Mouse (Mus musculus): Measurements from ENCODE around the gene Nalcn. TPM values are rescaled to one million over a fixed set of nuclear protein-coding genes. Genes with fewer than 3 reads are reported as not detected.

Gene Nalcn
- polyA plus RNA-seq, 1 experiment from 2014 or later: 0.09 TPM

- no peaks in the 10 kb centered on the region for H3K36me3 ChIP-seq
- no peak overlapping the region for H3K4me2 ChIP-seq
- H3K4me3 ChIP-seq: no peak overlapping the region
- ATAC-seq (ENCODE audit: insufficient number of reproducible peaks, low FRiP score): no peak
- H3K9me3 ChIP-seq (replicated peaks): no peaks in the 10 kb centered on the region
- no peak overlapping the region for H3K9ac ChIP-seq
- H3K27me3 ChIP-seq (replicated peaks): no peaks in the 10 kb centered on the region
- no peak overlapping the region for H3K27ac ChIP-seq (ENCODE audit: poor library complexity, severe bottlenecking)
- no peaks in the 10 kb centered on the region for H3K4me1 ChIP-seq (replicated peaks)
Measured at GRCm38 (mm10) chr14:123296068-123296467, 330.9 kb downstream of the Nalcn start.

DNA sequence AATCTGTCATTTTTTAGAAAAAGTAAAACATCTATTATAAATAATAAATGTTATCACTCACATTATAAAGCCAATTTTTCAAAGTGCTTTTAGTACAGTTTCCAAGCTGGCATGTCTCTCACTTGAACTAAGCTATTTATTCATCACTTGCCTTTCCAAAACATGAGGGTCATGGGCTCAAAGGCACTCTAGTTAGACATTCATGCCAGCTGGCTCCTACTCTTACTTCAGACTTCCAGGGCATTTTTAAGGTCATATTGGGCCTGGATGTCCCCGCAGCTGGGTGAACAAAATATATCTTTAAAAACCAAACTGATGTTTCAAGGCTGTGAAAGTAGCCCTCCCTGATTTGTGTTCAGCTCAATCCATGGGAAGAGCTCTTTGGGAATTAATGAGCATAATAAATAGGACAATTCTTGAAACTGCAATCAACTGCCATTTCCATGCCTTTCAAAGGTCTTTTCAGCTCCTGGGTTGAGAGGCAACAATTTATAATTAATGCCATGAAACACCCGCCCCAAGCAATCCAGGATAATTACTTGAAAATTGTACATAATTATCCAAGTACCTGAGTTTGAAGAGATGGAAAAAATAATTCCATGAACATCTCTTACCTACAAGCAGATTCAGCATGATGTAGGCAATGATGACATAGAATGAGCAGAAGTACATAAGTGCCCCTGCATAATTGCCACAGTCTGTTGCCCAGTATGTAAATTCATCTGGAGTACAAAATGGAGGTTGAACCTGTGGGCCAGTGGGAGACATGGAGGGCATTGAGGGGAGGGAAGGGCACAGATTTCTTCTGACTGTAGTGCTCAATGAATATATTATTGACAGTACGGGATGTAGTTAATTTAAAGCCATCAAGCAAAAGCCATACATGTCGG is 335.6 kb downstream of the Nalcn start:
- Histone ChIP-seq H3K9me3 (replicated peaks) (no peaks in the 10 kb centered on the region), H3K4me3 (no peak overlapping the region), H3K27ac (ENCODE audit: poor library complexity, severe bottlenecking) (no peak overlapping the region), H3K4me1 (replicated peaks) (no peaks in the 10 kb centered on the region), H3K4me2 (no peak overlapping the region), H3K27me3 (replicated peaks) (no peaks in the 10 kb centered on the region), H3K9ac (no peak overlapping the region), H3K36me3 (no peaks in the 10 kb centered on the region)
- 77% methylated on average over 4 of the region's 4 CpGs for WGBS
- ATAC-seq (ENCODE audit: insufficient number of reproducible peaks, low FRiP score): no peak

DNA sequence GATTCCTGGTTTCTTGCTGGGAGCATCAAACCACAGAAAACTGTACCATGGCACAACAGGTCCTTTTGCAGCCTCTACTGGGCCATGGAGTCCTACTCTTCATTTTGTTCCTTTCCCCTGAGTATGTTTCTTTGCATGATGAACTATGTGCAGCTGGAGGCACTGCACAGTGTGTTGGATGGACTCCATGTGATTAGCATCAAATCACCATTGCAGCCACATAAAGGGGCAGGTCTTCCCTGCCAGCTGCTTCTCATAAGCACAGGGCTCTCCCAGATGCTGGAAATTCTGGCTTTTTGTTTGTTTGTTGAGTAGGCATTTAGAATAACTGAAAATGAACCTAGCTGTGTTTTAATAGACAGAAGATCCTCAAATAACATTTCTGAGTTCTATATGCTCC is 344.8 kb downstream of the Nalcn start:
- Histone ChIP-seq H3K9ac (no peak overlapping the region), H3K4me2 (no peak overlapping the region), H3K36me3 (no peaks in the 10 kb centered on the region), H3K27ac (ENCODE audit: poor library complexity, severe bottlenecking) (no peak overlapping the region), H3K27me3 (replicated peaks) (no peaks in the 10 kb centered on the region), H3K4me1 (replicated peaks) (no peaks in the 10 kb centered on the region), H3K9me3 (replicated peaks) (no peaks in the 10 kb centered on the region), H3K4me3 (no peak overlapping the region)
- no peak for ATAC-seq (ENCODE audit: insufficient number of reproducible peaks, low FRiP score)

DNA sequence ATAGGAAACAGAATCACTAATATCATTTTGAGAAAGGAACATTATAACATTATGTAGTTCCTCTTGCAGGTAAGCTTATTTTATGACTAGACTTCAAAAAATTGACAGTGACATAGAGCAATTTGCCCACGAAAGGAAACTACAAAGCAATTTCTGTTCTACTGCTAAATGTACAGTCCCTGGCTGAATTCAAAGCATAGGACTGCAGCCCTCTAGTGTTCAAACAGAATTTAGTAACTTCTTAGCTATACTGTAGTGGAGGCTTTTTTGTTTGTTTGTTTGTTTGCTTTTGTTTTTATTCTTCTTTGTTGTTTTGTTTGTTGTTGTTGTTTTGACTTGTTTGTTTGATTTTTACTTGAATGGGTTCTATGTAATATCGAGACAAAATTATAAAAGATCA is 354.8 kb downstream of the Nalcn start:
- Histone ChIP-seq H3K27me3 (replicated peaks) (no peaks in the 10 kb centered on the region), H3K4me1 (replicated peaks) (no peaks in the 10 kb centered on the region)
- ATAC-seq (ENCODE audit: insufficient number of reproducible peaks, low FRiP score): no peak

GRCm38 (mm10) chr14:123240738-123241137 is 386.2 kb downstream of the Nalcn start:
- Histone ChIP-seq H3K4me2 (no peak overlapping the region), H3K9me3 (replicated peaks) (no peaks in the 10 kb centered on the region), H3K27me3 (replicated peaks) (no peaks in the 10 kb centered on the region), H3K4me3 (no peak overlapping the region), H3K9ac (no peak overlapping the region), H3K27ac (ENCODE audit: poor library complexity, severe bottlenecking) (no peak overlapping the region), H3K4me1 (replicated peaks) (no peaks in the 10 kb centered on the region), H3K36me3 (no peaks in the 10 kb centered on the region)
- 68% methylated on average over 1 of the region's 1 CpGs for WGBS
- no peak for ATAC-seq (ENCODE audit: insufficient number of reproducible peaks, low FRiP score)

More for the DNA sequence above, 354.8 kb downstream of the Nalcn start:
- no peak overlapping the region for H3K4me2 ChIP-seq
- 76% methylated on average over 2 of the region's 2 CpGs for WGBS
- H3K9me3 ChIP-seq (replicated peaks): no peaks in the 10 kb centered on the region
- H3K9ac ChIP-seq: no peak overlapping the region
- no peaks in the 10 kb centered on the region for H3K36me3 ChIP-seq
- no peak overlapping the region for H3K27ac ChIP-seq (ENCODE audit: poor library complexity, severe bottlenecking)
- no peak overlapping the region for H3K4me3 ChIP-seq

GRCm38 (mm10) chr14:123239945-123240344 is 387.0 kb downstream of the Nalcn start:
- Histone ChIP-seq H3K36me3 (no peaks in the 10 kb centered on the region), H3K9me3 (replicated peaks) (no peaks in the 10 kb centered on the region), H3K4me2 (no peak overlapping the region), H3K4me3 (no peak overlapping the region), H3K27ac (ENCODE audit: poor library complexity, severe bottlenecking) (no peak overlapping the region), H3K9ac (no peak overlapping the region), H3K4me1 (replicated peaks) (no peaks in the 10 kb centered on the region), H3K27me3 (replicated peaks) (no peaks in the 10 kb centered on the region)
- ATAC-seq (ENCODE audit: insufficient number of reproducible peaks, low FRiP score): no peak
- WGBS: 9% methylated on average over 2 of the region's 2 CpGs

- WGBS: 51% methylated on average over 2 of the region's 2 CpGs
- H3K4me1 ChIP-seq (replicated peaks): no peaks in the 10 kb centered on the region
- no peak overlapping the region for H3K4me2 ChIP-seq
- no peak overlapping the region for H3K4me3 ChIP-seq
- H3K27ac ChIP-seq (ENCODE audit: poor library complexity, severe bottlenecking): no peak overlapping the region
- H3K36me3 ChIP-seq: no peaks in the 10 kb centered on the region
- no peak for ATAC-seq (ENCODE audit: insufficient number of reproducible peaks, low FRiP score)
- H3K27me3 ChIP-seq (replicated peaks): no peaks in the 10 kb centered on the region
- H3K9me3 ChIP-seq (replicated peaks): no peaks in the 10 kb centered on the region
- H3K9ac ChIP-seq: no peak overlapping the region
Measured at GRCm38 (mm10) chr14:123237002-123237401, 389.9 kb downstream of the Nalcn start.

GRCm38 (mm10) chr14:123232630-123233206 is 394.2 kb downstream of the Nalcn start:
- no peak overlapping the region for H3K27ac ChIP-seq (ENCODE audit: poor library complexity, severe bottlenecking)
- no peaks in the 10 kb centered on the region for H3K36me3 ChIP-seq
- no peaks in the 10 kb centered on the region for H3K4me1 ChIP-seq (replicated peaks)
- H3K27me3 ChIP-seq (replicated peaks): no peaks in the 10 kb centered on the region
- no peak overlapping the region for H3K4me3 ChIP-seq
- no peaks in the 10 kb centered on the region for H3K9me3 ChIP-seq (replicated peaks)
- H3K9ac ChIP-seq: no peak overlapping the region
- no peak overlapping the region for H3K4me2 ChIP-seq
- no peak for ATAC-seq (ENCODE audit: insufficient number of reproducible peaks, low FRiP score)

Other genes starting within 250 kb of the Nalcn start
- 0.56 and 0.63 TPM in 2 replicates for gene Itgbl1, start 32.8 kb upstream of the Nalcn start, polyA plus RNA-seq (2016; fragmentation: Nextera tagmentation; extraction: Ambion mirVana)